Mouse (Mus musculus) hindbrain, embryonic 12.5 days (tissue): ENCODE results near the gene Spag6. TPM values are rescaled to one million over a fixed set of nuclear protein-coding genes. Genes with fewer than 3 reads are reported as not detected.

Experiments used
- ATAC-seq: fragments of 200-750 bp; cut with Nextera tagmentation; 2 replicates; pipeline ENCODE4 v1.8.0; 2017; ENCODE audit warnings: moderate TSS enrichment; ENCODE audit not compliant: low FRiP score
- H3K27ac ChIP-seq: fragments of 300-500 bp; sonication (generic); 2 replicates; pipeline ENCODE4 v1.5.1; 2016; ENCODE audit warnings: mild to moderate bottlenecking
- H3K27me3 ChIP-seq: fragments of 300-500 bp; sonication (generic); 2 replicates; pipeline ENCODE4 v1.6.1; 2016; ENCODE audit warnings: mild to moderate bottlenecking
- H3K36me3 ChIP-seq: fragments of 300-500 bp; sonication (generic); 2 replicates; pipeline ENCODE4 v1.6.1; 2016; ENCODE audit warnings: mild to moderate bottlenecking
- H3K4me1 ChIP-seq: fragments of 300-500 bp; sonication (generic); 2 replicates; pipeline ENCODE4 v1.6.1; 2016
- H3K4me2 ChIP-seq: fragments of 300-500 bp; sonication (generic); replicated peaks from 2 replicates; pipeline ENCODE4 v1.6.1; 2016; ENCODE audit warnings: mild to moderate bottlenecking
- H3K4me3 ChIP-seq: fragments of 300-500 bp; sonication (generic); 2 replicates; pipeline ENCODE4 v1.5.1; 2016; ENCODE audit warnings: mild to moderate bottlenecking
- H3K9ac ChIP-seq: fragments of 300-500 bp; sonication (generic); 2 replicates; pipeline ENCODE4 v1.6.1; 2016; ENCODE audit warnings: mild to moderate bottlenecking, moderate library complexity
- H3K9me3 ChIP-seq: fragments of 300-500 bp; sonication (generic); replicated peaks from 2 replicates; pipeline ENCODE4 v1.6.1; 2016; ENCODE audit warnings: mild to moderate bottlenecking
- WGBS: fragments of 180-500 bp; shearing (Covaris S2); methylation state at CpG from one replicate; pipeline ENCODE4 v1.1.7; 2016; 5-methylcytosine and 5-hydroxymethylcytosine counted together
- polyA plus RNA-seq: library from polyadenylated mRNA; unstranded; fragments of >200 nt; fragmentation: Nextera tagmentation; extraction: Ambion mirVana; gene quantifications from 2 replicates; pipeline ENCODE4 v1.2.1, GENCODE M21; 2016

Spag6 gene
- polyA plus RNA-seq, 1 experiment from 2014 or later, result 0.22 TPM

- Histone ChIP-seq H3K27me3 (peaks cover 27% of the 10 kb centered on the region), H3K9ac (peak within 1 kb of the TSS; percentile 96), H3K4me1 (peaks cover 36% of the 10 kb centered on the region), H3K9me3 (no peaks in the 10 kb centered on the region), H3K4me3 (peak within 1 kb of the TSS; percentile 85), H3K36me3 (no peaks in the 10 kb centered on the region), H3K27ac (peak within 1 kb of the TSS; percentile 100), H3K4me2 (peak within 1 kb of the TSS; percentile 77)
- 2% methylated on average over 44 of the region's 77 CpGs for WGBS
- ATAC-seq, result peak; percentile 73
These were observed 16.8 kb upstream of the Spag6 start, which contains the start of gene Bmi1 for GRCm38 (mm10) chr2:18676936-18677491. TSS of gene Bmi1 (plus strand) at chr2:18677018.

GRCm38 (mm10) chr2:18677631-18678471 is 16.0 kb upstream of the Spag6 start:
- peak overlapping the region; percentile 100 for H3K27ac ChIP-seq
- peak overlapping the region; percentile 96 for H3K9ac ChIP-seq
- WGBS, result under 1% methylated on average over 53 of the region's 55 CpGs
- H3K4me2 ChIP-seq, result peak overlapping the region; percentile 77
- peak overlapping the region; percentile 85 for H3K4me3 ChIP-seq
- no peaks in the 10 kb centered on the region for H3K9me3 ChIP-seq
- H3K27me3 ChIP-seq, result peaks cover 33% of the 10 kb centered on the region
- 0 out of 2 replicates have a peak, but pooled peaks have one; percentile 7 for ATAC-seq
- peaks cover 35% of the 10 kb centered on the region for H3K4me1 ChIP-seq
- H3K36me3 ChIP-seq, result peaks cover 3% of the 10 kb centered on the region; the same call in 1 of the 2 replicates

GRCm38 (mm10) chr2:18679701-18680100 is 14.1 kb upstream of the Spag6 start:
- Histone ChIP-seq H3K27ac (no peak overlapping the region), H3K4me2 (no peak overlapping the region), H3K9ac (no peak overlapping the region), H3K9me3 (no peaks in the 10 kb centered on the region), H3K4me3 (no peak overlapping the region), H3K36me3 (peaks cover 14% of the 10 kb centered on the region), H3K27me3 (peaks cover 39% of the 10 kb centered on the region), H3K4me1 (peaks cover 27% of the 10 kb centered on the region)
- WGBS, result 28% methylated on average over 2 of the region's 2 CpGs
- ATAC-seq, result no peak

- Histone ChIP-seq H3K9me3 (no peaks in the 10 kb centered on the region), H3K27ac (no peak overlapping the region), H3K9ac (peak overlapping the region; percentile 10; the same call in 1 of the 2 replicates), H3K27me3 (peaks cover 36% of the 10 kb centered on the region), H3K4me1 (peaks cover 27% of the 10 kb centered on the region), H3K4me3 (peak overlapping the region; percentile 30), H3K4me2 (peak overlapping the region; percentile 54), H3K36me3 (peaks cover 14% of the 10 kb centered on the region)
- ATAC-seq, result no peak
- whole genome bisulfite sequencing, result 0% methylated on average over 4 of the region's 4 CpGs
These were observed 13.3 kb upstream of the Spag6 start for GRCm38 (mm10) chr2:18680501-18680900.

GRCm38 (mm10) chr2:18680961-18681360 is 12.9 kb upstream of the Spag6 start:
- peaks cover 39% of the 10 kb centered on the region for H3K27me3 ChIP-seq
- ATAC-seq, result no peak
- peaks cover 22% of the 10 kb centered on the region for H3K4me1 ChIP-seq
- no peaks in the 10 kb centered on the region for H3K9me3 ChIP-seq
- H3K36me3 ChIP-seq, result peaks cover 14% of the 10 kb centered on the region
- H3K27ac ChIP-seq, result no peak overlapping the region
- H3K4me3 ChIP-seq, result peak overlapping the region; percentile 30
- peak overlapping the region; percentile 10; the same call in 1 of the 2 replicates for H3K9ac ChIP-seq
- H3K4me2 ChIP-seq, result peak overlapping the region; percentile 54
- under 1% methylated on average over 29 of the region's 29 CpGs for WGBS

GRCm38 (mm10) chr2:18684062-18684461 is 9.8 kb upstream of the Spag6 start:
- H3K27me3 ChIP-seq, result peaks cover 66% of the 10 kb centered on the region
- H3K9ac ChIP-seq, result no peak overlapping the region
- WGBS, result 56% methylated on average over 5 of the region's 5 CpGs
- ATAC-seq, result no peak
- H3K4me1 ChIP-seq, result peaks cover 16% of the 10 kb centered on the region
- no peaks in the 10 kb centered on the region for H3K9me3 ChIP-seq
- no peak overlapping the region for H3K4me3 ChIP-seq
- no peak overlapping the region for H3K27ac ChIP-seq
- H3K4me2 ChIP-seq, result no peak overlapping the region
- peaks cover 14% of the 10 kb centered on the region for H3K36me3 ChIP-seq

- Histone ChIP-seq H3K4me2 (no peak overlapping the region), H3K27me3 (peaks cover 67% of the 10 kb centered on the region), H3K4me1 (peaks cover 15% of the 10 kb centered on the region), H3K9me3 (no peaks in the 10 kb centered on the region), H3K27ac (no peak overlapping the region), H3K36me3 (peaks cover 14% of the 10 kb centered on the region), H3K9ac (no peak overlapping the region), H3K4me3 (no peak overlapping the region)
- no peak for ATAC-seq
- 20% methylated on average over 6 of the region's 6 CpGs for WGBS
These were observed 7.4 kb upstream of the Spag6 start for GRCm38 (mm10) chr2:18686386-18686785.

- peaks cover 68% of the 10 kb centered on the region for H3K27me3 ChIP-seq
- ATAC-seq, result no peak
These were observed 6.9 kb upstream of the Spag6 start for GRCm38 (mm10) chr2:18686826-18687519.

GRCm38 (mm10) chr2:18687671-18688170 is 6.1 kb upstream of the Spag6 start:
- H3K27me3 ChIP-seq, result peaks cover 72% of the 10 kb centered on the region
- ATAC-seq, result no peak
- H3K9me3 ChIP-seq, result no peaks in the 10 kb centered on the region
- no peak overlapping the region for H3K4me3 ChIP-seq
- no peak overlapping the region for H3K9ac ChIP-seq
- H3K36me3 ChIP-seq, result peaks cover 11% of the 10 kb centered on the region
- H3K27ac ChIP-seq, result no peak overlapping the region
- 3% methylated on average over 9 of the region's 9 CpGs for WGBS
- H3K4me1 ChIP-seq, result peaks cover 15% of the 10 kb centered on the region
- H3K4me2 ChIP-seq, result no peak overlapping the region

More at GRCm38 (mm10) chr2:18686826-18687519, 6.9 kb upstream of the Spag6 start:
- no peak overlapping the region for H3K27ac ChIP-seq
- no peaks in the 10 kb centered on the region for H3K9me3 ChIP-seq
- peaks cover 15% of the 10 kb centered on the region for H3K4me1 ChIP-seq
- WGBS, result 10% methylated on average over 8 of the region's 8 CpGs
- peaks cover 14% of the 10 kb centered on the region for H3K36me3 ChIP-seq
- H3K4me2 ChIP-seq, result no peak overlapping the region
- H3K9ac ChIP-seq, result no peak overlapping the region
- H3K4me3 ChIP-seq, result no peak overlapping the region

GRCm38 (mm10) chr2:18688286-18688685 is 5.5 kb upstream of the Spag6 start:
- Histone ChIP-seq H3K27me3 (peaks cover 72% of the 10 kb centered on the region), H3K4me3 (peak overlapping the region; percentile 49), H3K9me3 (no peaks in the 10 kb centered on the region), H3K9ac (no peak overlapping the region), H3K4me2 (peak overlapping the region; percentile 81), H3K27ac (no peak overlapping the region), H3K4me1 (peaks cover 15% of the 10 kb centered on the region), H3K36me3 (peaks cover 8% of the 10 kb centered on the region)
- ATAC-seq, result no peak
- 4% methylated on average over 6 of the region's 6 CpGs for WGBS

- Histone ChIP-seq H3K4me2 (peak overlapping the region; percentile 81), H3K27me3 (peaks cover 72% of the 10 kb centered on the region), H3K4me3 (peak overlapping the region; percentile 49), H3K36me3 (peaks cover 8% of the 10 kb centered on the region), H3K9me3 (no peaks in the 10 kb centered on the region), H3K9ac (no peak overlapping the region), H3K4me1 (peaks cover 15% of the 10 kb centered on the region), H3K27ac (no peak overlapping the region)
- no peak for ATAC-seq
- WGBS, result under 1% methylated on average over 45 of the region's 45 CpGs
These were observed 5.1 kb upstream of the Spag6 start for GRCm38 (mm10) chr2:18688708-18689063.
